Mouse (Mus musculus) erythroblast, embryonic 14.5 days (primary cell): Measurements from ENCODE around the gene Arhgap40. TPM values are rescaled to one million over a fixed set of nuclear protein-coding genes. Genes with fewer than 3 reads are reported as not detected.

ENCODE experiments used
- H3K27me3 ChIP-seq: 2 replicates; pipeline ENCODE4 v1.6.1; 2012; ENCODE audit warnings: inconsistent platforms; ENCODE audit not compliant: control insufficient read depth
- H3K36me3 ChIP-seq: 2 replicates; pipeline ENCODE4 v1.6.1; 2012; ENCODE audit warnings: mild to moderate bottlenecking, inconsistent platforms; ENCODE audit not compliant: control insufficient read depth
- H3K4me1 ChIP-seq: 2 replicates; pipeline ENCODE4 v1.6.1; 2012; ENCODE audit warnings: inconsistent platforms; ENCODE audit not compliant: control insufficient read depth
- H3K4me3 ChIP-seq: replicated peaks from 2 replicates; pipeline ENCODE3; 2012; ENCODE audit warnings: moderate library complexity, mild to moderate bottlenecking, inconsistent platforms
- H3K9me3 ChIP-seq: 2 replicates; pipeline ENCODE4 v1.6.1; 2012; ENCODE audit warnings: low read length, inconsistent platforms, mixed read lengths; ENCODE audit not compliant: control insufficient read depth
- GATA1 ChIP-seq: IDR thresholded peaks from 2 replicates; pipeline ENCODE4 v1.6.1; 2012; ENCODE audit warnings: low read length, inconsistent platforms, mixed read lengths
- TAL1 ChIP-seq: IDR thresholded peaks from 3 replicates; pipeline ENCODE4 v1.6.1; 2012; ENCODE audit warnings: low read length, inconsistent platforms, mixed read lengths
- polyA plus RNA-seq: library from polyadenylated mRNA; stranded (reverse); fragments of >175 nt; gene quantifications from 2 replicates; pipeline ENCODE4 v1.2.3, GENCODE M21; 2012

Gene Arhgap40
- polyA plus RNA-seq, 1 experiment = not detected

GRCm38 (mm10) chr2:158510665-158511064 is 1.9 kb upstream of the Arhgap40 start:
- H3K4me3 ChIP-seq = no peak overlapping the region
- no peaks in the 10 kb centered on the region for H3K36me3 ChIP-seq
- TF ChIP-seq GATA1 = no peak
- no peak for TF ChIP-seq TAL1
- H3K27me3 ChIP-seq = no peaks in the 10 kb centered on the region
- peaks cover 2% of the 10 kb centered on the region; the same call in 1 of the 2 replicates for H3K9me3 ChIP-seq
- no peaks in the 10 kb centered on the region for H3K4me1 ChIP-seq

GRCm38 (mm10) chr2:158513821-158514336 is 1.3 kb downstream of the Arhgap40 start:
- no peaks in the 10 kb centered on the region for H3K36me3 ChIP-seq
- H3K27me3 ChIP-seq = no peaks in the 10 kb centered on the region
- H3K4me1 ChIP-seq = no peaks in the 10 kb centered on the region
- no peak for TF ChIP-seq GATA1
- TF ChIP-seq TAL1 = no peak
- H3K9me3 ChIP-seq = peaks cover 2% of the 10 kb centered on the region; the same call in 1 of the 2 replicates
- no peak overlapping the region for H3K4me3 ChIP-seq

DNA sequence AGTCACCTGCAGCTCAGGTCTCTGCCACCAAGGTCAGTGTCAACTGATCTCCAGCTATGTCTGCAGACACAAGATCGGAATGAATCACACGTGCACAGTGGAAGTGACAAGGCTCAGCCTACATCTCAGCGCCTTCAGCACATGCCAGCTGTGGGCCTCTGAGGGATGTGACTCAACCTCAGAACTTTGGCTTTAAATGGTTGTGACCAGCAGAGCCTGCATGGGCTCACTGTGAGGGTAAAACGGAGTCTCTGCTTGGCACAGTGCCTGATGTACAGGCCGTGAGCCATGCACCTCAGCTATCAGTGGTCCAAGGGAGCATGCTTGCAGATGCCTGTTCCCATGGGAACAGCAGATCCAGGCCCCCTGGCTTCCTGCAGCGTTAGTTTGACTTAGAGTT is 6.0 kb downstream of the Arhgap40 start:
- H3K9me3 ChIP-seq = no peaks in the 10 kb centered on the region
- H3K4me1 ChIP-seq = no peaks in the 10 kb centered on the region
- no peaks in the 10 kb centered on the region for H3K36me3 ChIP-seq
- TF ChIP-seq GATA1 (no peak), TAL1 (no peak)
- no peak overlapping the region for H3K4me3 ChIP-seq
- no peaks in the 10 kb centered on the region for H3K27me3 ChIP-seq

GRCm38 (mm10) chr2:158519071-158519470 is 6.5 kb downstream of the Arhgap40 start:
- Histone ChIP-seq H3K4me1 (no peaks in the 10 kb centered on the region), H3K27me3 (no peaks in the 10 kb centered on the region), H3K36me3 (no peaks in the 10 kb centered on the region), H3K4me3 (no peak overlapping the region), H3K9me3 (no peaks in the 10 kb centered on the region)
- TF ChIP-seq TAL1 = no peak
- no peak for TF ChIP-seq GATA1

DNA sequence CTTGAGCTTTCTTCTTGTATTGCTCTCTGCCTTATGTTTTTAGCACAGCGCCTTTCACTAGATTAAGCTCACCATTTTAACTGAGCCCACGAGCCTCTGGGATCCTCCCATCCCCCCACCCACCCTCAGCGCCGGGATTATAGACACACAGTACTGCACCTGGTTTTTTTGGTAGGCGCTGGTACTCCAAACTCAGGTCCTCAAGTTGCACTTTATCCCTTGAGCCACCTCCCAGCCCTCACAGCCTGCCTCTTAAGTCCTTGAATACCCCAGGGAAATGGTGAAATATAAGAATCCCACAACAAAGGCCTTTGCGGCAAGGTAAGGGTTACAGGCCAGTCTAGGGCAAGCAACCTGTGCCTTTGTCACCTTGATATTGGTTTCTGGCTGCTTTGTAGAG is 7.2 kb downstream of the Arhgap40 start:
- no peak for TF ChIP-seq TAL1
- TF ChIP-seq GATA1 = no peak
- Histone ChIP-seq H3K4me1 (no peaks in the 10 kb centered on the region), H3K27me3 (no peaks in the 10 kb centered on the region), H3K4me3 (no peak overlapping the region), H3K9me3 (no peaks in the 10 kb centered on the region), H3K36me3 (no peaks in the 10 kb centered on the region)

- Histone ChIP-seq H3K27me3 (no peaks in the 10 kb centered on the region), H3K4me1 (no peaks in the 10 kb centered on the region), H3K9me3 (no peaks in the 10 kb centered on the region), H3K36me3 (no peaks in the 10 kb centered on the region), H3K4me3 (no peak overlapping the region)
- no peak for TF ChIP-seq GATA1
- no peak for TF ChIP-seq TAL1
These were observed 10.5 kb downstream of the Arhgap40 start for GRCm38 (mm10) chr2:158523060-158523459.

GRCm38 (mm10) chr2:158524129-158524860 is 11.7 kb downstream of the Arhgap40 start:
- no peak for TF ChIP-seq GATA1
- TF ChIP-seq TAL1 = no peak
- Histone ChIP-seq H3K4me3 (no peak overlapping the region), H3K4me1 (no peaks in the 10 kb centered on the region), H3K9me3 (no peaks in the 10 kb centered on the region), H3K27me3 (no peaks in the 10 kb centered on the region), H3K36me3 (no peaks in the 10 kb centered on the region)

GRCm38 (mm10) chr2:158534090-158534489 is 21.5 kb downstream of the Arhgap40 start:
- H3K4me1 ChIP-seq = no peaks in the 10 kb centered on the region
- H3K4me3 ChIP-seq = no peak overlapping the region
- no peak for TF ChIP-seq GATA1
- no peaks in the 10 kb centered on the region for H3K36me3 ChIP-seq
- H3K9me3 ChIP-seq = peaks cover 6% of the 10 kb centered on the region; the same call in 1 of the 2 replicates
- H3K27me3 ChIP-seq = no peaks in the 10 kb centered on the region

DNA sequence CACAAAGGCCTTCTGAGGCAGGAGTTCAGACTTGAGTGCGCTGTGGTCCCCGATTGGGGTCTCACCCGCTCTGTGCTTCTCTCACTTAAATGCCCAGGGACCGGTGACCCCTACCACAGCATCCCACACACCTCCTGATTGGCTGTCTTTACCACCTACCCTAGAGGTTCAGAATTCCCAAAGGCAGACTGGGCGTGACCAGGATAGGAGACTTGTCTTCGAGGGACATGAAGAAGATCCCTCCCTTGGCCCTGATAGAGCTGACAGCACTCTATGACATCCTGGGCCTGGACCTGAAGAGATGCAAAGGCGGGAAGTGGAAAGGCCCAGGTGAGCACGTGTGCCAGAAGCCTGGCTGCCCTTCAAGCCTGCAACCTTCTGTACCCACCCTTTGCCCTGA is 22.0 kb downstream of the Arhgap40 start:
- Histone ChIP-seq H3K9me3 (peaks cover 6% of the 10 kb centered on the region; the same call in 1 of the 2 replicates), H3K36me3 (no peaks in the 10 kb centered on the region), H3K4me1 (no peaks in the 10 kb centered on the region), H3K27me3 (no peaks in the 10 kb centered on the region), H3K4me3 (no peak overlapping the region)
- no peak for TF ChIP-seq GATA1
- no peak for TF ChIP-seq TAL1
